Comparison of ENCODE assay signal across 9 mouse cellular contexts in genomic region chr2:54118881-54119280, GRCm38 (mm10). TPM values are rescaled to one million over a fixed set of nuclear protein-coding genes. Genes with fewer than 3 reads are reported as not detected.
DNase-seq lines count a peak whose midpoint lies in the region; ATAC-seq and TF ChIP-seq lines count a peak whose summit lies in the region.
"Had no signal": no experiment of that assay in that cellular context is flagged by ENCODE, and none has a peak within 500 bp of the region (broad histone marks: within the 10 kb centered on the region; RNA-seq: fewer than 3 reads in every experiment).

No protein-coding gene starts in this region.

- no peak overlapping the region for H3K4me3 ChIP-seq in thymus, adult 2 months (ENCODE audit: control insufficient read depth, insufficient read depth, low read length)
- no peak overlapping the region for H3K4me3 ChIP-seq in forebrain, embryonic 12.5 days (replicated peaks)
- H3K4me3 ChIP-seq in limb, embryonic 14.5 days (replicated peaks; ENCODE audit: low read length), result no peak overlapping the region
- H3K4me3 ChIP-seq: hindbrain, embryonic 15.5 days had no signal

- no peak for TF ChIP-seq POLR2A in thymus, adult 2 months (IDR thresholded peaks at IDR 0.05; ENCODE audit: control insufficient read depth, extremely low read depth, insufficient read depth, low read length, poor library complexity)
- no peak for TF ChIP-seq POLR2A in limb, embryonic 14.5 days (IDR thresholded peaks at IDR 0.05; ENCODE audit: borderline replicate concordance, extremely low read depth, insufficient read depth, insufficient read length)

- H3K9me3 ChIP-seq in forebrain, embryonic 12.5 days, result no peaks in the 10 kb centered on the region
- H3K9me3 ChIP-seq in limb, embryonic 14.5 days (ENCODE audit: control insufficient read depth, low read length), result no peaks in the 10 kb centered on the region
- H3K9me3 ChIP-seq: hindbrain, embryonic 15.5 days had no signal

- TF ChIP-seq CTCF in thymus, adult 2 months (IDR thresholded peaks at IDR 0.05; ENCODE audit: borderline replicate concordance, control insufficient read depth, extremely low read depth, insufficient read depth, low read length, poor library complexity), result no peak

- H3K27ac ChIP-seq in thymus, adult 2 months (ENCODE audit: control insufficient read depth, insufficient read depth, low read length), result no peak overlapping the region
- no peak overlapping the region for H3K27ac ChIP-seq in forebrain, embryonic 12.5 days
- no peak overlapping the region for H3K27ac ChIP-seq in limb, embryonic 14.5 days (replicated peaks; ENCODE audit: low read depth, low read length)
- H3K27ac ChIP-seq: hindbrain, embryonic 15.5 days had no signal

- H3K36me3 ChIP-seq in thymus, adult 2 months (ENCODE audit: control insufficient read depth, insufficient read depth, low read length), result no peaks in the 10 kb centered on the region
- no peaks in the 10 kb centered on the region for H3K36me3 ChIP-seq in forebrain, embryonic 12.5 days (replicated peaks)
- H3K36me3 ChIP-seq in limb, embryonic 14.5 days (ENCODE audit: control insufficient read depth, insufficient read depth, low read length), result no peaks in the 10 kb centered on the region
- H3K36me3 ChIP-seq in splenic B cell, adult 2 months (ENCODE audit: control insufficient read depth, insufficient read depth, low read length, poor library complexity, severe bottlenecking), result no peaks in the 10 kb centered on the region
- H3K36me3 ChIP-seq: hindbrain, embryonic 15.5 days had no signal

- H3K4me1 ChIP-seq in thymus, adult 2 months (replicated peaks; ENCODE audit: control insufficient read depth, insufficient read depth, low read length), result no peaks in the 10 kb centered on the region
- no peaks in the 10 kb centered on the region for H3K4me1 ChIP-seq in forebrain, embryonic 12.5 days
- no peaks in the 10 kb centered on the region for H3K4me1 ChIP-seq in limb, embryonic 14.5 days (ENCODE audit: control insufficient read depth, insufficient read depth, low read length)
- H3K4me1 ChIP-seq: hindbrain, embryonic 15.5 days had no signal

- no peak overlapping the region for H3K9ac ChIP-seq in forebrain, embryonic 12.5 days
- no peak overlapping the region for H3K9ac ChIP-seq in limb, embryonic 14.5 days (ENCODE audit: low read depth, low read length, severe bottlenecking)
- H3K9ac ChIP-seq: hindbrain, embryonic 15.5 days had no signal

- 30% methylated on average over 3 of the region's 3 CpGs for WGBS in thymus, adult 2 months
- 27% methylated on average over 3 of the region's 3 CpGs for WGBS in forebrain, embryonic 12.5 days
- 27% methylated on average over 3 of the region's 3 CpGs for WGBS in limb, embryonic 14.5 days

- H3K27me3 ChIP-seq in thymus, adult 2 months (ENCODE audit: control insufficient read depth, insufficient read depth, low read length), result no peaks in the 10 kb centered on the region
- H3K27me3 ChIP-seq in forebrain, embryonic 12.5 days, result no peaks in the 10 kb centered on the region
- no peaks in the 10 kb centered on the region for H3K27me3 ChIP-seq in limb, embryonic 14.5 days (ENCODE audit: control insufficient read depth, insufficient read depth, low read length)
- H3K27me3 ChIP-seq in splenic B cell, adult 2 months (ENCODE audit: control insufficient read depth, insufficient read depth, low read length, poor library complexity, severe bottlenecking), result no peaks in the 10 kb centered on the region
- H3K27me3 ChIP-seq: hindbrain, embryonic 15.5 days had no signal

- intact Hi-C loops in gastrocnemius, postnatal 36 days (cut with DNase I), result no loop called here

- ATAC-seq in forebrain, embryonic 12.5 days (ENCODE audit: low FRiP score), result peak; percentile 23; the same call in 1 of the 2 replicates
- ATAC-seq in limb, embryonic 14.5 days (ENCODE audit: low FRiP score, low read depth), result no peak

- peak; percentile 5 for DNase-seq in gastrocnemius, postnatal 10 days
- DNase-seq in gastrocnemius, postnatal 36 days, result no peak
- DNase-seq in thymus, postnatal 4 days, result peak; percentile 9
- DNase-seq in thymus, adult 2 months, result no peak
- DNase-seq in limb, embryonic 14.5 days (ENCODE audit: low spot score), result peak; percentile 71
- DNase-seq in splenic B cell, adult 2 months (ENCODE audit: low read depth, low spot score), result peak; percentile 58
- DNase-seq in ovary, postnatal 10 days (ENCODE audit: low spot score), result no peak

- no peak overlapping the region for H3K4me2 ChIP-seq in forebrain, embryonic 12.5 days
- no peak overlapping the region for H3K4me2 ChIP-seq in limb, embryonic 14.5 days (replicated peaks; ENCODE audit: low read depth, low read length, severe bottlenecking)
- H3K4me2 ChIP-seq: hindbrain, embryonic 15.5 days had no signal

RNA-seq across cellular contexts. Expression of gene Rprm, which starts 33.5 kb away (rescaled TPM):
- total RNA-seq in gastrocnemius, postnatal 10 days (2021), result 1 to 10 TPM in 1 of 2 experiments, under 1 TPM in 1; 0.99 to 1.3 TPM
- under 1 TPM in 1 of 2 experiments, not detected in 1; 0.17 TPM for total RNA-seq in gastrocnemius, postnatal 36 days (2021)
- polyA plus RNA-seq in thymus, adult 2 months (2012; rRNA removed), result 1.8 and 2.2 TPM in 2 replicates
- 83.9 and 90.5 TPM in 2 replicates for polyA plus RNA-seq in forebrain, embryonic 12.5 days (2016; fragmentation: Nextera tagmentation; extraction: Ambion mirVana)
- polyA plus RNA-seq in limb, embryonic 14.5 days (2012; rRNA removed), result 47.3 and 68.9 TPM in 2 replicates
- 18.5 and 30.5 TPM in 2 replicates for polyA plus RNA-seq in limb, embryonic 14.5 days (2014; fragmentation: Nextera tagmentation; extraction: Ambion mirVana)

Comparison
In these comparisons a context has a peak if more than half of its experiments do, and no peak if none do; other contexts are left out.
1. DNase-seq: peak in gastrocnemius, postnatal 10 days (single experiment), thymus, postnatal 4 days (single experiment), limb, embryonic 14.5 days (single experiment) and splenic B cell, adult 2 months (single experiment); none in gastrocnemius, postnatal 36 days (0 of 2), thymus, adult 2 months (single experiment) and ovary, postnatal 10 days (single experiment).